Comparison of ENCODE assay signal across 13 mouse cellular contexts in genomic region chr3:35152191-35152590, GRCm38 (mm10).
DNase-seq lines count a peak whose midpoint lies in the region; ATAC-seq and TF ChIP-seq lines count a peak whose summit lies in the region.
"Had no signal": no experiment of that assay in that cellular context is flagged by ENCODE, and none has a peak within 500 bp of the region (broad histone marks: within the 10 kb centered on the region; RNA-seq: fewer than 3 reads in every experiment).

No protein-coding gene starts in this region.

- H3K9ac ChIP-seq in CH12.LX (ENCODE audit: insufficient read depth, low read depth), result no peak overlapping the region
- H3K9ac ChIP-seq in hindbrain, embryonic 14.5 days, result no peak overlapping the region
- H3K9ac ChIP-seq: intestine, embryonic 15.5 days had no signal

- dilution Hi-C loops in CH12.LX (cut with MboI; ENCODE audit: extremely low pct_ligation_motif_present, extremely low pct_unique_long_range_greater_than_20kb, low sequenced_read_pairs), result no loop called here

- H3K4me1 ChIP-seq in CH12.LX (ENCODE audit: control insufficient read depth in 1 of 2, insufficient read depth in 2 of 2), result peaks cover 0 to 31% of the 10 kb centered on the region in 2 experiments; a peak in 3 of 4 replicates
- 0 out of 2 replicates have a peak, but pooled peaks cover 9% of the 10 kb centered on the region for H3K4me1 ChIP-seq in hindbrain, embryonic 14.5 days (replicated peaks; ENCODE audit: control insufficient read depth, insufficient read depth, low read length)
- H3K4me1 ChIP-seq: intestine, embryonic 15.5 days had no signal

- WGBS in hindbrain, embryonic 14.5 days, result 55% methylated on average over 7 of the region's 7 CpGs

- H3K9me3 ChIP-seq in CH12.LX (replicated peaks; ENCODE audit: low read length), result no peaks in the 10 kb centered on the region
- no peaks in the 10 kb centered on the region for H3K9me3 ChIP-seq in hindbrain, embryonic 14.5 days (ENCODE audit: control insufficient read depth, low read length)
- H3K9me3 ChIP-seq: intestine, embryonic 15.5 days had no signal

- no peaks in the 10 kb centered on the region for H3K79me2 ChIP-seq in CH12.LX (replicated peaks; ENCODE audit: control insufficient read depth, extremely low read depth, insufficient read depth, poor library complexity, severe bottlenecking)

- H3K36me3 ChIP-seq in CH12.LX (replicated peaks in 1 of 2; ENCODE audit: control insufficient read depth in 1 of 2, insufficient read depth in 1 of 2, low read length in 1 of 2), result no peaks in the 10 kb centered on the region
- no peaks in the 10 kb centered on the region for H3K36me3 ChIP-seq in hindbrain, embryonic 14.5 days (replicated peaks; ENCODE audit: control insufficient read depth, insufficient read depth)
- H3K36me3 ChIP-seq: intestine, embryonic 15.5 days had no signal

- TF ChIP-seq CTCF in CH12.LX (conservative IDR thresholded peaks at IDR 0.05 in 1 of 2, IDR thresholded peaks at IDR 0.05 in 1 of 2; ENCODE audit: low read depth in 2 of 2, low read length in 2 of 2), result no peak

- peak; percentile 39 to 55 for DNase-seq in cerebellum, postnatal 14 days
- DNase-seq in cerebellum, adult 9-10 months, result no peak
- peak; percentile 19 to 24 for DNase-seq in left cerebral cortex, postnatal 14 days (ENCODE audit: low spot score in 2 of 2)
- DNase-seq in left cerebral cortex, adult 8-10 months (ENCODE audit: low spot score in 2 of 2), result no peak
- peak; percentile 31 for DNase-seq in CH12.LX (ENCODE audit: extremely low read depth)
- peak; percentile 64 for DNase-seq in hindbrain, embryonic 14.5 days (ENCODE audit: low spot score)
- DNase-seq in embryo, embryonic 10.5 days (ENCODE audit: low spot score), result no peak
- DNase-seq: liver; thymus, postnatal 14 days had no signal

- no peak overlapping the region for H3K4me3 ChIP-seq in CH12.LX (replicated peaks in 1 of 3; ENCODE audit: low read depth in 2 of 3, low read length in 2 of 3, poor library complexity in 1 of 3)
- H3K4me3 ChIP-seq in hindbrain, embryonic 14.5 days (replicated peaks; ENCODE audit: low read length), result no peak overlapping the region
- H3K4me3 ChIP-seq: intestine, embryonic 15.5 days had no signal

- H3K27me3 ChIP-seq in CH12.LX (replicated peaks), result peaks cover 2% of the 10 kb centered on the region
- H3K27me3 ChIP-seq in hindbrain, embryonic 14.5 days (ENCODE audit: control insufficient read depth, insufficient read depth, low read length), result no peaks in the 10 kb centered on the region
- H3K27me3 ChIP-seq: intestine, embryonic 15.5 days had no signal

- TF ChIP-seq RAD21 in CH12.LX (IDR thresholded peaks at IDR 0.05; ENCODE audit: low read depth, low read length), result no peak

- ATAC-seq in hindbrain, embryonic 14.5 days (ENCODE audit: low FRiP score), result peak; percentile 80; the same call in 1 of the 2 replicates
- ATAC-seq in monocyte, adult 5-6 weeks (replicated peaks; ENCODE audit: insufficient number of reproducible peaks, low FRiP score, low TSS enrichment, poor library complexity, severe bottlenecking), result no peak
- ATAC-seq: intestine, embryonic 15.5 days had no signal

- no peak for TF ChIP-seq POLR2A in CH12.LX (IDR thresholded peaks at IDR 0.05; ENCODE audit: low read depth, low read length)

- in situ Hi-C loops in CH12.LX (cut with MboI; ENCODE audit: low pct_ligation_motif_present, low pct_unique_long_range_greater_than_20kb, low sequenced_read_pairs), result no loop called here

- TF ChIP-seq EP300 in CH12.LX (IDR thresholded peaks at IDR 0.05; ENCODE audit: low read length), result no peak

- H3K4me2 ChIP-seq in CH12.LX (ENCODE audit: insufficient read depth, low read depth, poor library complexity, severe bottlenecking), result no peak overlapping the region
- no peak overlapping the region for H3K4me2 ChIP-seq in hindbrain, embryonic 14.5 days (replicated peaks)
- H3K4me2 ChIP-seq: heart, embryonic 11.5 days; intestine, embryonic 15.5 days had no signal

- H3K27ac ChIP-seq in CH12.LX (ENCODE audit: insufficient read depth, low read depth), result no peak overlapping the region
- peak overlapping the region; percentile 22; the same call in 1 of the 2 replicates for H3K27ac ChIP-seq in hindbrain, embryonic 14.5 days
- H3K27ac ChIP-seq: intestine, embryonic 15.5 days; macrophage had no signal

- intact Hi-C loops in left cerebral cortex, postnatal 14 days (cut with DNase I), result no loop called here

TF ChIP-seq in CH12.LX, 34 proteins besides CTCF, POLR2A, EP300 and RAD21:
- TF ChIP-seq JUN (IDR thresholded peaks at IDR 0.05; ENCODE audit: insufficient read depth, low read depth, low read length) (no peak), USF1 (IDR thresholded peaks at IDR 0.05; ENCODE audit: low read depth, low read length) (no peak)

Comparison
In these comparisons a context has a peak if more than half of its experiments do, and no peak if none do; other contexts are left out.
1. DNase-seq: peak in cerebellum, postnatal 14 days (2 of 2), left cerebral cortex, postnatal 14 days (2 of 2), CH12.LX (single experiment) and hindbrain, embryonic 14.5 days (single experiment); none in cerebellum, adult 9-10 months (single experiment), left cerebral cortex, adult 8-10 months (0 of 2) and embryo, embryonic 10.5 days (single experiment).